ENCODE assay signal across 27 mouse cellular contexts in the genomic region with DNA sequence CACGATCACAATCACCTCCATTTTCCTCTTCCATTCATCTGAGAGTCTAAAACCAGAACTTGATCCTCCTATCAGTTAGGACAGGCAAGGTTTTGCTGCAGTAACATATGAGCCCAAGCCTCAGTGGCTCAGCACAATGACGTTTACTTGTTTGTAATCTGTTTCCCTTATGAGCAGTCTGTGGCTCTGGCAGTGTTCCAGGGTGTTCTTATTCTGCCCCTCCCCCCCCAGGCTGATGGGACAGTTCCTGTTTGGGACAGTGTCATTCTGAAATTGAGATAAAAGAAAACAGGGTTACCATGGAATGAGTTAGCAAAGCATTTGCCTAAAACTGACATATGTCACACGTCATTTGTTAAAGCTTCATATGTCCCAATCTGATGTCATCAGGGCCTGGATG.
DNase-seq lines count a peak whose midpoint lies in the region; ATAC-seq lines count a peak whose summit lies in the region.
"Had no signal": no experiment of that assay in that cellular context is flagged by ENCODE, and none has a peak within 500 bp of the region (broad histone marks: within the 10 kb centered on the region; RNA-seq: fewer than 3 reads in every experiment).

No protein-coding gene starts in this region.

- ATAC-seq in lung, embryonic 15.5 days (ENCODE audit: borderline replicate concordance, extremely low read depth, low FRiP score, low TSS enrichment) = peak; percentile 48; the same call in 1 of the 2 replicates
- ATAC-seq in monocyte, adult 5-6 weeks (replicated peaks; ENCODE audit: insufficient number of reproducible peaks, low FRiP score, low TSS enrichment, poor library complexity, severe bottlenecking) = peak; percentile 73
- ATAC-seq: forebrain, embryonic 15.5 days; hindbrain, postnatal 0 days; intestine, postnatal 0 days had no signal

- 50% methylated on average over 3 of the region's 3 CpGs for WGBS in lung, embryonic 15.5 days

- H3K27me3 ChIP-seq in lung, embryonic 15.5 days = no peaks in the 10 kb centered on the region
- H3K27me3 ChIP-seq: embryonic facial prominence, embryonic 15.5 days; forebrain, embryonic 15.5 days; heart, embryonic 12.5 days; kidney, embryonic 15.5 days; stomach, embryonic 15.5 days had no signal

- no peaks in the 10 kb centered on the region for H3K36me3 ChIP-seq in lung, embryonic 15.5 days
- H3K36me3 ChIP-seq: embryonic facial prominence, embryonic 15.5 days; forebrain, embryonic 15.5 days; heart, embryonic 12.5 days; kidney, embryonic 15.5 days; stomach, embryonic 15.5 days had no signal

- DNase-seq in lung, adult 18-20 months = no peak
- peak; percentile 46 for DNase-seq in MEL-GATA-1-ER (ENCODE audit: extremely low read depth, low read depth)
- peak; percentile 48 for DNase-seq in lung, postnatal 14 days
- DNase-seq in urinary bladder, postnatal 25 days (ENCODE audit: low spot score) = no peak
- no peak for DNase-seq in adrenal gland, adult (ENCODE audit: inconsistent age in 2 of 2, low spot score in 1 of 2)
- no peak for DNase-seq in right cerebral cortex, postnatal 36 days (ENCODE audit: low spot score in 2 of 2)
- DNase-seq: adrenal gland, postnatal 14 days; cerebellum, adult 8-10 months; cerebellum, postnatal 36 days; gastrocnemius, postnatal 14 days; heart, adult 18-20 months; heart, postnatal 10 days; layer of hippocampus, adult 9-11 months; retina, postnatal 1 day; right cerebral cortex, postnatal 25 days; thymus, adult 18-20 months; thymus, postnatal 4 days had no signal

- H3K4me3 ChIP-seq in lung, embryonic 15.5 days = no peak overlapping the region
- H3K4me3 ChIP-seq: embryonic facial prominence, embryonic 15.5 days; forebrain, embryonic 15.5 days; heart, embryonic 12.5 days; kidney, embryonic 15.5 days; stomach, embryonic 15.5 days had no signal

- H3K9me3 ChIP-seq in lung, embryonic 15.5 days = no peaks in the 10 kb centered on the region
- H3K9me3 ChIP-seq: embryonic facial prominence, embryonic 15.5 days; forebrain, embryonic 15.5 days; heart, embryonic 12.5 days; kidney, embryonic 15.5 days; stomach, embryonic 15.5 days had no signal

- no peak overlapping the region for H3K9ac ChIP-seq in lung, embryonic 15.5 days
- H3K9ac ChIP-seq: embryonic facial prominence, embryonic 15.5 days; forebrain, embryonic 15.5 days; heart, embryonic 12.5 days; kidney, embryonic 15.5 days; liver, embryonic 14.5 days; stomach, embryonic 15.5 days had no signal

- H3K27ac ChIP-seq in lung, embryonic 15.5 days = no peak overlapping the region
- H3K27ac ChIP-seq: embryonic facial prominence, embryonic 15.5 days; forebrain, embryonic 15.5 days; hindbrain, postnatal 0 days; kidney, embryonic 15.5 days; liver, embryonic 14.5 days; stomach, embryonic 15.5 days had no signal

- H3K4me1 ChIP-seq in lung, embryonic 15.5 days = peaks cover 18% of the 10 kb centered on the region

- no peak overlapping the region for H3K4me2 ChIP-seq in lung, embryonic 15.5 days
- H3K4me2 ChIP-seq: embryonic facial prominence, embryonic 15.5 days; forebrain, embryonic 15.5 days; heart, embryonic 12.5 days; kidney, embryonic 15.5 days; stomach, embryonic 15.5 days had no signal

Comparison
In these comparisons a context has a peak if more than half of its experiments do, and no peak if none do; other contexts are left out.
1. DNase-seq: peak in MEL-GATA-1-ER (single experiment) and lung, postnatal 14 days (single experiment); none in lung, adult 18-20 months (0 of 2), urinary bladder, postnatal 25 days (single experiment), adrenal gland, adult (0 of 2) and right cerebral cortex, postnatal 36 days (0 of 2).